Mouse (Mus musculus): ENCODE measurements around the gene Hunk.

Hunk gene

DNA sequence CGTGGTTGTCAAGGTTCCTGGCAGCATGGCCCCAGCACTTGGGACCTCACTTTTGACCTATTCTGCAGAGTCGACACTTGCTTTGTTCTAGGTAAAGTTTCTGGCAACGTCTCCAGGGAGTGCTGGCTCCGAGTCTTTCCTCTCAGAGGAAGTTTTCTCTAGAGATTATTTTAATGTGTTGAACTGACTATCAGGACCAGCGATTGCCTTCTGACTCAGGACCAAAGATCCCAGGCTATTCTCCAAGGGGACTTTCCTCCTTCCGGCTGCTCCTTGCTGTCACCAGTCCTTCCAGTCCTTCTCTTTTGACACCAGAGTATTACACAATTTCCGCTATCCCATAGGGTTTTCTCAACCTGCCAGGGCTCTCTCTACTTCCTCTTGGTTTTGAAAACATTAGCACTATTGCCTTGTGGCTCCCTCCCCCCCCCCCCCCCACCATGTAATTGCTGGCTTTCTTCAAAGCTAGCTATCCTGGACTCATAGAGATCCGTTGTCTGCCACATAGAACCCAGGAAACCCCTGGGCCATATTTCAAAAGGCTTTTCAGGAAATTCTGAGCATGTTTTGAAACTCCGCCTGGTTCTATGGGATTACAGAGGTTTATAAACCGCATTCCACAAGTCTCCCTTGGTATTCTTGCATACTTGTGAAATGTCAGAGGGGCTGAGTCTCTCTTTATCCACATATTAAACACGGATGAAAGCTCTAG lies 73.2 kb downstream of the Hunk start:
- TF ChIP-seq NANOG (IDR thresholded peaks at IDR 0.05; ENCODE audit: borderline replicate concordance, low read length), result no peak
- no peak overlapping the region for H3K4me3 ChIP-seq (replicated peaks; ENCODE audit: low read length)

DNA sequence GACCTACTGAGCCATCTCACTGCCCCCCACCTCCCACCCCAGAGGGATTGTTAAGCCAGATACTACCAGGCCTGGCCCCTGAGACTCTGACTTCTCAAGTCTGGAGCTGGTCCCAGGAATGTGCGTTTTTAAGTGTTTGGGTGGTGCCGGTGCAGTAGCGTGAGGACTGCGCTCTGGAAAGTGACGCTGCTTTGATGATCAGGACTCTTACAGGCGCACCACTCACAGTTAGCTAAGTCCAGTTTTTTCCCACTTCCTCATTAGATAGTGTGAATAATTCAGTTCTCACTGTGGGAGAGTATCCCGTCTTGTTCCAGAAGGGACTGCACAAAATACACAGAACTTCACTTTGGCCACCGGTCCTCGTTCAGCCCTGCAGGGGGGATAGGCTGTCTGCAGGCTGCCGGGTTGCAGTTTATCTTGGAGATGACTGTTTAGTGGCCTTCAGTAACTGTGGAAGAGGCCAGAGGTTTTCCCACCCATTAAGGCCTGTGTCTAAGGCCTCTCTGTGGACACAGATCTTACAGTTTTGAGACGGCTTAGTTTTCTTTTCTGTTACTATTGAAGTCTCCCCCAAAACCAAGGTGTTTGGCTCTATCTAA lies 75.6 kb downstream of the Hunk start:
- no peak for TF ChIP-seq CTCF (conservative IDR thresholded peaks at IDR 0.05; ENCODE audit: low read length)
- TF ChIP-seq NANOG (IDR thresholded peaks at IDR 0.05; ENCODE audit: borderline replicate concordance, low read length), result no peak
- no peak for TF ChIP-seq POU5F1 (IDR thresholded peaks at IDR 0.05; ENCODE audit: borderline replicate concordance, low read length)
- no peak overlapping the region for H3K4me3 ChIP-seq (replicated peaks; ENCODE audit: low read length)
- H3K4me1 ChIP-seq (replicated peaks; ENCODE audit: low read depth, low read length), result peaks cover 34% of the 10 kb centered on the region
- no peaks in the 10 kb centered on the region for H3K36me3 ChIP-seq (ENCODE audit: insufficient read depth, low read length)
- H3K9me3 ChIP-seq (ENCODE audit: low read length), result no peaks in the 10 kb centered on the region
- H3K27me3 ChIP-seq (ENCODE audit: insufficient read depth, low read length), result no peaks in the 10 kb centered on the region; the same call in 1 of the 2 replicates

More for the DNA sequence above, 73.2 kb downstream of the Hunk start:
- Histone ChIP-seq H3K27me3 (ENCODE audit: insufficient read depth, low read length) (no peaks in the 10 kb centered on the region; the same call in 1 of the 2 replicates), H3K36me3 (ENCODE audit: insufficient read depth, low read length) (peaks cover 14% of the 10 kb centered on the region), H3K9me3 (ENCODE audit: low read length) (no peaks in the 10 kb centered on the region), H3K4me1 (replicated peaks; ENCODE audit: low read depth, low read length) (peaks cover 27% of the 10 kb centered on the region)

- Histone ChIP-seq H3K9me3 (ENCODE audit: low read length) (no peaks in the 10 kb centered on the region), H3K4me3 (replicated peaks; ENCODE audit: low read length) (no peak overlapping the region)
- no peak for TF ChIP-seq POU5F1 (IDR thresholded peaks at IDR 0.05; ENCODE audit: borderline replicate concordance, low read length)
Measured at GRCm38 (mm10) chr16:90462728-90463275, 77.0 kb downstream of the Hunk start.

GRCm38 (mm10) chr16:90465154-90465553 lies 79.3 kb downstream of the Hunk start:
- TF ChIP-seq CTCF (conservative IDR thresholded peaks at IDR 0.05; ENCODE audit: low read length) (no peak), NANOG (IDR thresholded peaks at IDR 0.05; ENCODE audit: borderline replicate concordance, low read length) (no peak), POU5F1 (IDR thresholded peaks at IDR 0.05; ENCODE audit: borderline replicate concordance, low read length) (no peak)

More at GRCm38 (mm10) chr16:90462728-90463275, 77.0 kb downstream of the Hunk start:
- H3K4me1 ChIP-seq (replicated peaks; ENCODE audit: low read depth, low read length), result peaks cover 42% of the 10 kb centered on the region
- H3K27me3 ChIP-seq (ENCODE audit: insufficient read depth, low read length), result no peaks in the 10 kb centered on the region; the same call in 1 of the 2 replicates
- no peaks in the 10 kb centered on the region for H3K36me3 ChIP-seq (ENCODE audit: insufficient read depth, low read length)

GRCm38 (mm10) chr16:90468286-90468685 lies 82.5 kb downstream of the Hunk start:
- Histone ChIP-seq H3K4me3 (replicated peaks; ENCODE audit: low read length) (no peak overlapping the region), H3K4me1 (replicated peaks; ENCODE audit: low read depth, low read length) (peaks cover 41% of the 10 kb centered on the region), H3K9me3 (ENCODE audit: low read length) (no peaks in the 10 kb centered on the region; the same call in 1 of the 2 replicates), H3K36me3 (ENCODE audit: insufficient read depth, low read length) (peaks cover 9% of the 10 kb centered on the region; the same call in 1 of the 2 replicates), H3K27me3 (ENCODE audit: insufficient read depth, low read length) (no peaks in the 10 kb centered on the region)
- TF ChIP-seq CTCF (conservative IDR thresholded peaks at IDR 0.05; ENCODE audit: low read length) (no peak), POU5F1 (IDR thresholded peaks at IDR 0.05; ENCODE audit: borderline replicate concordance, low read length) (no peak), NANOG (IDR thresholded peaks at IDR 0.05; ENCODE audit: borderline replicate concordance, low read length) (no peak)

More at GRCm38 (mm10) chr16:90465154-90465553, 79.3 kb downstream of the Hunk start:
- Histone ChIP-seq H3K27me3 (ENCODE audit: insufficient read depth, low read length) (no peaks in the 10 kb centered on the region), H3K4me3 (replicated peaks; ENCODE audit: low read length) (no peak overlapping the region), H3K4me1 (replicated peaks; ENCODE audit: low read depth, low read length) (peaks cover 46% of the 10 kb centered on the region), H3K9me3 (ENCODE audit: low read length) (no peaks in the 10 kb centered on the region; the same call in 1 of the 2 replicates), H3K36me3 (ENCODE audit: insufficient read depth, low read length) (peaks cover 6% of the 10 kb centered on the region; the same call in 1 of the 2 replicates)

DNA sequence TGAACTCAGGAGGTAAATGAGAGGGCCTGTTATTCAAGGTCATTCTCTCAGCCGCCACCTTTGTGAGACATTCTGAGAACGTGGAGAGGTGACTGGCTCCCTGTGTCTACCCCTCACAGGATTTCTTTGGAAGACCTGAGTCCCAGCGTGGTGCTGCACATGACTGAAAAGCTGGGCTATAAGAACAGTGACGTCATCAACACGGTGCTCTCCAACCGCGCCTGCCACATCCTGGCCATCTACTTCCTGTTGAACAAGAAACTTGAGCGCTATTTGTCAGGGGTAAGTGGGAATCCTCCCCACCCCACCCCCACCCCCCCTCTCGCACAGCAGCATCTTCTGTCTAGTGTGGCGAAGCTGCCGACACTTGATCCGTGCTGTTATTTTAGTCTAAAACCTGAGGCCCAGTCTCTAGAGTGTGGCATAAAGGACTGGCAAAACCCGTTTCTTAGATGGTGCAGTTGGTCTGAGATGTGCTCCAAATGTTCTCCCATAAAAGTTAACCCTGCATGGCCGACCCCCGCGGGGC lies 90.0 kb downstream of the Hunk start:
- TF ChIP-seq NANOG (IDR thresholded peaks at IDR 0.05; ENCODE audit: borderline replicate concordance, low read length) (no peak), CTCF (conservative IDR thresholded peaks at IDR 0.05; ENCODE audit: low read length) (no peak), POU5F1 (IDR thresholded peaks at IDR 0.05; ENCODE audit: borderline replicate concordance, low read length) (no peak)
- Histone ChIP-seq H3K4me1 (replicated peaks; ENCODE audit: low read depth, low read length) (peaks cover 36% of the 10 kb centered on the region), H3K27me3 (ENCODE audit: insufficient read depth, low read length) (no peaks in the 10 kb centered on the region), H3K4me3 (replicated peaks; ENCODE audit: low read length) (no peak overlapping the region; the same call in 1 of the 2 replicates), H3K9me3 (ENCODE audit: low read length) (no peaks in the 10 kb centered on the region), H3K36me3 (ENCODE audit: insufficient read depth, low read length) (peaks cover 11% of the 10 kb centered on the region)

DNA sequence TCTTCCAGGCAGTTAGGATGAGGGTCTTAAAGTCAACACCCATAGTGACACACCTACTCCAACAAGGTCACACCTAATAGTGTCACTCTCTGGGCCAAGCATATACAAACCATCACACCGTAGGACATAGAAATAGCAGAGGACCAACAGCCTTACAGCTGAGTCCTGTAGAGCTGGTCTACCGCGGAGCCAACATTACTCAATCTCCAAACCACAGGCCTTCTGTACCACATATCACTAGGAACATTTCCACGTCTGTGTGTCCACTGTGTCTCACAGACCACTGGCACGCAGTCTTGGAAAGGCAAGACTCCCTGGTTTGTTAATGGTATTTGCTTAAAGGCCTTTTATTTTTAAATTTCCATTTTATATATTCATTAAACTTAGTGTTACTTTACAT lies 95.8 kb downstream of the Hunk start:
- Histone ChIP-seq H3K4me3 (replicated peaks; ENCODE audit: low read length) (no peak overlapping the region), H3K27me3 (ENCODE audit: insufficient read depth, low read length) (no peaks in the 10 kb centered on the region), H3K36me3 (ENCODE audit: insufficient read depth, low read length) (peaks cover 32% of the 10 kb centered on the region), H3K9me3 (ENCODE audit: low read length) (no peaks in the 10 kb centered on the region), H3K4me1 (replicated peaks; ENCODE audit: low read depth, low read length) (peaks cover 7% of the 10 kb centered on the region)
- no peak for TF ChIP-seq NANOG (IDR thresholded peaks at IDR 0.05; ENCODE audit: borderline replicate concordance, low read length)
- no peak for TF ChIP-seq CTCF (conservative IDR thresholded peaks at IDR 0.05; ENCODE audit: low read length)
- TF ChIP-seq POU5F1 (IDR thresholded peaks at IDR 0.05; ENCODE audit: borderline replicate concordance, low read length), result no peak

DNA sequence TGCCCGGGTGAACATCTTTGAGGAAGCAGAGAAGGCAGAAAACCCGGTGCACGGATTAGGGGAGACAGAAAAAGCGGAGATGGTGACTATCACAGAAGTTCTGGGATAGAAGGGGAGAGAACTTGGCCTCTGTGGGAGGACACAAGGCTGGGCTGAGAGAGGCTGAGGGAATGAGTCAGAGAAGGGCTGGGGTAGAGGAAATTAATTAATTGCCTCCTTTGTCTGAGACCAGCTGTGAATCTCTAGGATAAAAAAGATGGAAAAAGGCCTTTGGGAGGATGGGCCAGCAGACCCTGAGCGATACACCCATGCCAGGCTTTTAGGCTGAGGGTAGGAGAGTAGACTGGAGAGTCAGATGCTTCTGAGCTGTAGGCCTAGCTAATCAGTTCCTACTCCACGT lies 97.5 kb downstream of the Hunk start:
- peaks cover 41% of the 10 kb centered on the region for H3K36me3 ChIP-seq (ENCODE audit: insufficient read depth, low read length)
- peaks cover 6% of the 10 kb centered on the region for H3K4me1 ChIP-seq (replicated peaks; ENCODE audit: low read depth, low read length)
- H3K9me3 ChIP-seq (ENCODE audit: low read length), result no peaks in the 10 kb centered on the region
- H3K27me3 ChIP-seq (ENCODE audit: insufficient read depth, low read length), result no peaks in the 10 kb centered on the region
- H3K4me3 ChIP-seq (replicated peaks; ENCODE audit: low read length), result no peak overlapping the region
- no peak for TF ChIP-seq POU5F1 (IDR thresholded peaks at IDR 0.05; ENCODE audit: borderline replicate concordance, low read length)
- TF ChIP-seq NANOG (IDR thresholded peaks at IDR 0.05; ENCODE audit: borderline replicate concordance, low read length), result no peak
- no peak for TF ChIP-seq CTCF (conservative IDR thresholded peaks at IDR 0.05; ENCODE audit: low read length)

Measured in E14TG2a.4 (cell line).